Mouse (Mus musculus): ENCODE data around the gene Siglecf.

Siglecf gene

DNA sequence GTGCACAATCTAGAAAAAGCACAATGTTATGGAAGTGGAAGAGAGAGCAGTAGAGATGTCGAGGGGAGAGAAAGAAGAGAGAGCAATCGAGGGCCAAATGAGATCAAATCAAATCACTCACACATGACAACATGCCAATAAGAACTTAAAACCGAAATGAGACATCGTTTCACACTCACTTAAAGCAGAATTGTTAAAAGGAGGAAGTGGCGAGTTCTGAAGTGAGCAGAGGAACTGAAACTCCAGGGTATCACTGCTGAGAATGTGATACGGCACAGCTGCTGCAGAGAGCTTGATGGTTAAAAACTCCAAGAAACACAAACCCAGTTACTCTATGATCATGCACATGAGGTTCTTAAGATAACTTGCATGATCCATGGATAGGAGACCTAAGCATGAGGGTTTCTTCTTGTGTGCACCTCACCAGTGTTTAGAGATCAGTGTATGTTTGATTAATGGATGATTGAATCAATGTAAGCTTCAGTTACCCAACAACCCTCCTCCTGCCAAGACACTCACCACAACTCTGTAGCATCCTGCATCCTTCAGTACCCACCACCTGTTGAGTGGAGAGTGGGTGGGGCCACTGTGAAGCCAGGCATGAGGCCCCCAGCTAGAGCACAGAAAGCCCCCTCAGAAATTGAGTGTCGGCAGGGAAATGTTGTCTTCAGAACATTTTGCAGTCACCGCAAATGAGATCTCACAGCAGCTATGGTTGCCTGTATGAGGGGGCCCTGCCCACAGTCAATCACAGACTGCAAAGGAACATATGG lies 41.4 kb downstream of the Siglecf start:
- DNase-seq, result no peak

- no peak for DNase-seq
Observed at GRCm38 (mm10) chr7:43399501-43399900, 48.4 kb downstream of the Siglecf start.

DNA sequence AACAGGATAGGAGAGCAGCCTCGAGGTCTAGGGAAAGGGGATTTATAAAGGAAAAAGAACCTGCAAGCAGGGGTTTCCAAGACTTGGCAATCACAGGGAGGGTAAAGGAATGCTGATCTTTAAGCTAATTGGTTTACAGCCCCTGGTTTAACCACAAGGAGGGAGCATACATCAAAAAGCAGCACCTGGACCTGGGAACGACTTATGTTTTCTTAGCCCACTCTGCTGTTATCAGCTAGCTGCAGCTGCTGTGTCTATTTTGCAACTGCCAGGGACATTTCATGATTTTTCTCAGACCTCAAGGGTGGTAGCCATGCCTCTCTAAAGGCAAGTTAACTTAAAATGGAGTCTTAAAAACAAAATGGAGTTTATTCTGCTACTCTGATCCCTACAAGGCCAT lies 51.6 kb downstream of the Siglecf start:
- DNase-seq, result no peak

- no peak for DNase-seq
Observed at GRCm38 (mm10) chr7:43407573-43407972, 56.4 kb downstream of the Siglecf start.

DNA sequence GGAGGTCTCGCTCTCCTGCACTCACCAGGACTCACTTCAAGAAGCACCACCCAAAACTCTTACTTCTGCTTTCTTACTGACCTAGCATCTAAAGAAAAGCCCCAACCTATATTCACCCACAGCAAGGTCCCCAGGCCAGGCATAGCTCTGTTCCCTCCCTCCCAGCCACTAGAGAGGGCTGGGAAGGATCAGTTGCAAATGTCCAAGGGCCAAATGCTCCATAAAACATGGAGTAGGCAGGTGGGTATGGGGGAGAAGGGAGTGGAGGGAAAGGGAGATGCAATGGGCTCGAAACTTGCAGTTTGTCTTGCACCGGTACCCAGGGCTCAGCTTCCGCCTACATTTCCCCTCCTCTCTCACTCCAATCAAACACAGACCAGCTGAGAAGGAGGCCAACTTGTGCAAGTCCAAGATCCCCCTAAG lies 57.0 kb downstream of the Siglecf start, which contains the start of gene Siglecg:
Gene Siglecg (plus strand): TSS at position 74 of the 423 bp plus-strand sequence.
- DNase-seq, result no peak

DNA sequence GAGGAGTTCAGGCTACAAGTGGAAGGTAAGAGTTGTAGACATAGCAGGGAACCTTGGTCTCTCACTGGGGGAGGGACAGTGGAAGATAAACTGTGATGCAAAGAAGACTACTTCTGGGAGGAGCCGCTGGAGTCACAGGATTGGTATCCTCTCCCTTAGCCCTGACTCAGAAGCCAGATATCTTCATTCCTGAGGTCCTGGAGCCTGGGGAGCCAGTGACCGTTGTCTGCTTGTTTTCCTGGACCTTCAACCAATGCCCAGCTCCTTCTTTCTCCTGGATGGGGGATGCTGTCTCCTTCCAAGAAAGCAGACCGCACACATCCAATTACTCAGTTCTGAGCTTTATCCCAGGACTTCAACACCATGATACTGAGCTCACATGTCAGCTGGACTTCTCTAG lies 57.9 kb downstream of the Siglecf start:
- DNase-seq, result no peak

Data from embryo, embryonic 11 days (tissue).